Mouse (Mus musculus) heart, embryonic 14.5 days (tissue): ENCODE results near the gene Hhat. TPM values are rescaled to one million over a fixed set of nuclear protein-coding genes. Genes with fewer than 3 reads are reported as not detected.
A peak's percentile ranks its signal among the peaks of the same experiment; 100 is the strongest.

Source experiments
- ATAC-seq: fragments of 200-750 bp; cut with Nextera tagmentation; 2 replicates; pipeline ENCODE4 v1.8.0; 2017; ENCODE audit warnings: low read depth, moderate TSS enrichment; ENCODE audit not compliant: insufficient number of reproducible peaks, insufficient read depth, low FRiP score
- H3K27ac ChIP-seq, 2 experiments: fragments of 200-500 bp in 1 of 2; fragments of 300-500 bp in 1 of 2; sonication (generic) in 1 of 2; replicated peaks in 1 of 2; 2 replicates each; pipeline ENCODE4 v1.5.1; 2012 to 2014; ENCODE audit warnings: low read depth in 2 of 2, low read length in 2 of 2, control low read depth in 1 of 2, mild to moderate bottlenecking in 1 of 2, mixed read lengths in 1 of 2; ENCODE audit not compliant: control insufficient read depth in 1 of 2, insufficient read depth in 1 of 2
- H3K27me3 ChIP-seq: fragments of 300-500 bp; sonication (generic); 2 replicates; pipeline ENCODE4 v1.6.1; 2014; ENCODE audit warnings: mild to moderate bottlenecking, low read length, control low read depth; ENCODE audit not compliant: control insufficient read depth, insufficient read depth
- H3K36me3 ChIP-seq: fragments of 300-500 bp; sonication (generic); 2 replicates; pipeline ENCODE4 v1.6.1; 2014; ENCODE audit warnings: mild to moderate bottlenecking, control low read depth, low read length, mixed read lengths; ENCODE audit not compliant: control insufficient read depth, insufficient read depth
- H3K4me1 ChIP-seq, 2 experiments: fragments of 200-500 bp in 1 of 2; fragments of 300-500 bp in 1 of 2; sonication (generic) in 1 of 2; 2 replicates each; pipeline ENCODE4 v1.6.1; 2012 to 2014; ENCODE audit warnings: low read length in 2 of 2, control low read depth in 1 of 2, mixed read lengths in 1 of 2; ENCODE audit not compliant: control insufficient read depth in 2 of 2, insufficient read depth in 2 of 2
- H3K4me2 ChIP-seq: fragments of 300-500 bp; sonication (generic); 2 replicates; pipeline ENCODE4 v1.6.1; 2014; ENCODE audit warnings: mild to moderate bottlenecking, low read length
- H3K4me3 ChIP-seq, 2 experiments: fragments of 200-500 bp in 1 of 2; fragments of 300-500 bp in 1 of 2; sonication (generic) in 1 of 2; 2 replicates each; pipeline ENCODE4 v1.5.1; 2012 to 2014; ENCODE audit warnings: low read length in 2 of 2, mild to moderate bottlenecking in 2 of 2, control low read depth in 1 of 2, low read depth in 1 of 2, moderate library complexity in 1 of 2; ENCODE audit not compliant: control insufficient read depth in 1 of 2, insufficient read depth in 1 of 2
- H3K9ac ChIP-seq: fragments of 300-500 bp; sonication (generic); 2 replicates; pipeline ENCODE4 v1.6.1; 2014; ENCODE audit warnings: mild to moderate bottlenecking, low read length
- H3K9me3 ChIP-seq: fragments of 300-500 bp; sonication (generic); 2 replicates; pipeline ENCODE4 v1.6.1; 2016; ENCODE audit warnings: low read length, control low read depth; ENCODE audit not compliant: control insufficient read depth
- WGBS: fragments of 180-500 bp; shearing (Covaris S2); extraction: QIAGEN DNeasy Blood & Tissue Kit; methylation state at CpG from one replicate; pipeline ENCODE4 v1.1.7; 2014; 5-methylcytosine and 5-hydroxymethylcytosine counted together
- polyA plus RNA-seq: library from polyadenylated mRNA; unstranded; fragments of >200 nt; fragmentation: Nextera tagmentation; extraction: Ambion mirVana; gene quantifications from 2 replicates; pipeline ENCODE4 v1.2.1, GENCODE M21; 2014

Hhat gene
- polyA plus RNA-seq, 1 experiment from 2014 or later = 6.8 TPM

DNA sequence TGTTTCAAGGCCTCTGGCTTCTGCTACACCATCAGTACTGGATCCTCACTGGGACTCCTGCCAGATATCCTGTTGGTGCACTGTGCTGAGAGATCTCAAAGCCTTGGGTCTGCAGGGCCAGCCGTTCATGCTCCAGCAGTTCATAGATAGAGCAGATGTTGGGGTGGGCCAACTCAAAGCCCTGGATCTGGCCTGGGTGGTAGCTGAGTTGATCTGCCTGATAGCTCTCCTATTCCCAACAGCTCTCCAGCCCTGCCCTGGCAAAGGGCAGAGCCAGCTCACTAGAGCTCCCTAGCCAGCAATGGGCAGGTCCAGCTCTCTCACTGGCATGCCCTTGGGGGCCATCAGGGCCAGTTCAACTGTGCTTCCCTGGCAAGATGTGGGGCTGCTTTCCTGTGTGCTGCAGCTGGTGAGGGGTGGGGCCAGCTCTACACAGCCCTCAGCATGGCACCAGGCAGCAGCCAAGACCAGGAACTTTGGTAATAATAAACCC, 74.6 kb downstream of the Hhat start:
- H3K4me1 ChIP-seq = no peaks in the 10 kb centered on the region
- no peak overlapping the region for H3K4me3 ChIP-seq
- H3K4me2 ChIP-seq = no peak overlapping the region
- no peak overlapping the region for H3K9ac ChIP-seq
- H3K36me3 ChIP-seq = no peaks in the 10 kb centered on the region
- H3K27me3 ChIP-seq = no peaks in the 10 kb centered on the region
- H3K27ac ChIP-seq = no peak overlapping the region
- peaks cover 4% of the 10 kb centered on the region; the same call in 1 of the 2 replicates for H3K9me3 ChIP-seq
- WGBS = 38% methylated on average over 1 of the region's 1 CpGs
- ATAC-seq = no peak

DNA sequence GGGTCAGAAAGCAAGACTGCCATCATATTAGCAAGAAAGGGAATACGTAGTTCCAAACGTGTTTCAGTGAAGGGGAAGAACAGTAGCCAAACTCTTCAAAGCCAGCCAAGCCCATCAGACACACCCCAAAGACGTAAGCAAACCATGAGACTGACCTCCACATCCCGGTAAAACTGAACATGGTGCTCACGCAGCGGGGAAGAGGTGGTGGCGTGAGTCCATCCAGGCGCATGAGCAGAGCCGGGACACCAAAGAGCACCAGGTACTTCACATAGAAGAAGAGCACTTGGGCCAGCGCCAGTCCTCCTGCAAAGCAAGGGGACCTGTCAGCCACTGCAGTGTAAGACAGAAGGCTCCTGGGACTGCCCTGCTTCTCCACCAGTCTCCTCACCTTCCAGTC, 77.4 kb downstream of the Hhat start:
- peaks cover 4% of the 10 kb centered on the region; the same call in 1 of the 2 replicates for H3K9me3 ChIP-seq
- H3K4me3 ChIP-seq = no peak overlapping the region
- H3K4me2 ChIP-seq = no peak overlapping the region
- ATAC-seq = no peak
- no peaks in the 10 kb centered on the region for H3K36me3 ChIP-seq
- 93% methylated on average over 10 of the region's 10 CpGs for WGBS
- H3K9ac ChIP-seq = no peak overlapping the region
- no peak overlapping the region for H3K27ac ChIP-seq
- H3K4me1 ChIP-seq = no peaks in the 10 kb centered on the region
- H3K27me3 ChIP-seq = no peaks in the 10 kb centered on the region

- Histone ChIP-seq H3K27me3 (no peaks in the 10 kb centered on the region), H3K4me3 (no peak overlapping the region), H3K4me1 (no peaks in the 10 kb centered on the region), H3K36me3 (no peaks in the 10 kb centered on the region), H3K27ac (no peak overlapping the region), H3K9ac (no peak overlapping the region), H3K4me2 (no peak overlapping the region), H3K9me3 (peaks cover 4% of the 10 kb centered on the region; the same call in 1 of the 2 replicates)
- 70% methylated on average over 7 of the region's 7 CpGs for WGBS
- ATAC-seq = no peak
Measured at GRCm38 (mm10) chr1:192692982-192693381, 78.0 kb downstream of the Hhat start.

DNA sequence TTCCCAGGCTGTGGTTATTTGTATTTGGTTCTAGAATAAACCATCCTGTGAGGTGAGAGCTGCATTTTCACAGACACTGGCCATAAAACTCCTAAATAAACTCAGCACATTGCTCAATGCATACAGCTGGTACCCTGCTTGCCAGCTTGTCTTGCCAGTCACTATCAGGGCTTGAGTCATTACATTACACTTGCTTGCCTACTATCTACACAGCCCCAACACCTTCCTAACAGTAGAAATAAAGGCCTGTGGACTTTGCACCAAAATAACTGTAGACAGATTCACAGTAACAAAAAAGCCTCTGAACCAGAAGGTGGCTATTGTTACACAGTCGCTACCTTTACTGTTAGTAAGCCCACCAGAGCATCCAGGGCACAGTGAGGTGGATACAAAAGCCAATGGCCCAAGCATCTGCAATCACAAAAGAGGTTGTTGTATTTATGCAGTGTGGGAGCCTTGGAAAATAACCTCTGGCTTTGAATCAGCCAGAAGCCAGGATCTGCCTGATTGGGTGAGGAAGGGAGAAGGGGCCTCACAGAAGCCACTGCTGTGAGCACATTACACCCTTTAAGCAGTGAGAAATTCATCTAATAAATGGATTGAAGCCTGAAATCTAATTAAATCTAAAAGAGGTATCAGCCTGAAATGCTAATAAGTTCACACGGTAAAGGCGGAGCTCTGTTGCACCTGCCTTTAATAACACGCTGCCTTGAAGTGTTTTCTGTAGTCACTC, 88.6 kb downstream of the Hhat start:
- H3K4me3 ChIP-seq = no peak overlapping the region
- H3K36me3 ChIP-seq = no peaks in the 10 kb centered on the region
- no peak overlapping the region for H3K9ac ChIP-seq
- H3K4me1 ChIP-seq = no peaks in the 10 kb centered on the region
- WGBS = 85% methylated on average over 4 of the region's 4 CpGs
- H3K27ac ChIP-seq = no peak overlapping the region
- H3K4me2 ChIP-seq = no peak overlapping the region
- no peak for ATAC-seq
- H3K27me3 ChIP-seq = no peaks in the 10 kb centered on the region
- H3K9me3 ChIP-seq = no peaks in the 10 kb centered on the region

DNA sequence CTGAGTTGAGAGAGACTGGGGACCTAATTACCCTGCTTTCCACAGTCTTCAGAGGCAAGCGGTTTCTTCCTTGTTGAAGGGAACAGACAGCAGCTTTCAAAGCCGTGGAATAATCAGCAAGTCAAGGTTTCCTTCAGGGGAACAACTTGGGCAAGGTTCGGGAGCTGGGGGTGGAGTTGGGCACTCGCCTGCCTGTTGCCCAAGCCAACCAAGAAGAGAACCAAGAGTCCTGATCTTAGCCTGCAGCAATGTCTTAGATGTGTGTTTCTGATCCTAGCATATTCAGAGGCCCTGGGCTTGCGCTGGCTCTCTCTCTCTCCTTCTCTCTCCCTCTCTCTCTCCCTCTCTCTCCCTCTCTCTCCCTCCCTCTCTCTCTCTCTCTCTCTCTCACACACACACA, 93.8 kb downstream of the Hhat start:
- Histone ChIP-seq H3K9me3 (peaks cover 5% of the 10 kb centered on the region), H3K27ac (no peak overlapping the region), H3K36me3 (no peaks in the 10 kb centered on the region), H3K9ac (no peak overlapping the region), H3K4me3 (no peak overlapping the region), H3K4me2 (no peak overlapping the region), H3K4me1 (no peaks in the 10 kb centered on the region), H3K27me3 (no peaks in the 10 kb centered on the region)
- no peak for ATAC-seq
- WGBS = 85% methylated on average over 5 of the region's 5 CpGs

DNA sequence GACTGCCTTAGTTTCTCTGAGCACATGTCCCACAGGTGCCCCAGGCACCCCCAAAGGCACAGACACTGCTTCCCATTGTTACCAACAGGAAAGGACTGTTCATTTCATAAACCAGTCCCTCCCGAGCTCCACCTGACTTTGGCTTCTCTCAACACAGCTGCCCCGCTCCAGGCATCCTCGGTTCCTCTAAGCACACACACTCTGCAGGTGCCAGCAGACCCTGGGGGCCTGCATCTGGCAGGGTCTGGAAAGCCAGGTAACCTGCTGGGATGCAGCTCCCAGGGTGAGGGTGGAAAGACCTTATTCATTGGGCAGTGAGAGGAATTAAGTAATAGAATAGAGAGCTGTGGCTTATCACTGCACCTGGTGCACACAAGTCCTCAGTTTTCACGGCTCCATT, 107.4 kb downstream of the Hhat start:
- Histone ChIP-seq H3K27ac (no peak overlapping the region), H3K4me2 (no peak overlapping the region), H3K9me3 (peaks cover 4% of the 10 kb centered on the region), H3K9ac (no peak overlapping the region), H3K27me3 (no peaks in the 10 kb centered on the region), H3K4me1 (no peaks in the 10 kb centered on the region), H3K4me3 (no peak overlapping the region), H3K36me3 (peaks cover 3% of the 10 kb centered on the region; the same call in 1 of the 2 replicates)
- ATAC-seq = no peak
- WGBS = 67% methylated on average over 4 of the region's 4 CpGs

GRCm38 (mm10) chr1:192663092-192663491, 107.9 kb downstream of the Hhat start:
- ATAC-seq = no peak
- no peak overlapping the region for H3K4me3 ChIP-seq

GRCm38 (mm10) chr1:192661612-192662011, 109.4 kb downstream of the Hhat start:
- ATAC-seq = 0 out of 2 replicates have a peak, but pooled peaks have one; percentile 43
- peaks cover 3% of the 10 kb centered on the region; the same call in 1 of the 2 replicates for H3K36me3 ChIP-seq
- H3K9ac ChIP-seq = no peak overlapping the region
- H3K9me3 ChIP-seq = peaks cover 4% of the 10 kb centered on the region
- H3K27me3 ChIP-seq = no peaks in the 10 kb centered on the region
- no peak overlapping the region for H3K27ac ChIP-seq
- H3K4me3 ChIP-seq = no peak overlapping the region
- H3K4me1 ChIP-seq = no peaks in the 10 kb centered on the region
- H3K4me2 ChIP-seq = no peak overlapping the region

More at GRCm38 (mm10) chr1:192663092-192663491, 107.9 kb downstream of the Hhat start:
- Histone ChIP-seq H3K9ac (no peak overlapping the region), H3K27ac (no peak overlapping the region), H3K4me1 (no peaks in the 10 kb centered on the region), H3K9me3 (peaks cover 4% of the 10 kb centered on the region), H3K4me2 (no peak overlapping the region), H3K36me3 (peaks cover 3% of the 10 kb centered on the region; the same call in 1 of the 2 replicates), H3K27me3 (no peaks in the 10 kb centered on the region)
- WGBS = 71% methylated on average over 5 of the region's 5 CpGs
